Comparison of ENCODE assay signal across 11 mouse cellular contexts in the genomic region with DNA sequence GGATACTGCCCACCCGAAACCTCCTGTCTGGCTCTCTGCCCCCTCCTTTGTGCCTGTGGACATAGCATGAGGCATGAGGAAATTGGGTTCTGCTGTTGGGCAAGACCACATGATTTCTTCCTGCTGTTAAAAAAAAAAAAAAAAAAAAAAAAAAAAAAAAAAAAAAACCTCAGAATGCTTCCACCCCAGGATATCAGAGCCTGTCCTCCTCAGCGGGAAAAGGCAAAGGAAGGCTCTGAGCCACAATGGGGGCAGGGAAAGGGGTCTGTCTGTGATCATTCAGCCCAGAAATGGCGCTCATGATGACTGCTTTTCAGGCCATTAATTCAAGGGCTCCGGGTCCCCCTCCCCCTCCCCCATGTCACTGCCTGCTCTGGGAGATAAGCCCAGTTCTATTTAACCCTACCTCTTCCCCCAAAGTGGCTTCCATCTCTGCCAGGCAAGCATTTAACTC. TPM values are rescaled to one million over a fixed set of nuclear protein-coding genes. Genes with fewer than 3 reads are reported as not detected.
A peak's percentile ranks its signal among the peaks of the same experiment; 100 is the strongest.
DNase-seq lines count a peak whose midpoint lies in the region; ATAC-seq and TF ChIP-seq lines count a peak whose summit lies in the region.
"Had no signal": no experiment of that assay in that cellular context is flagged by ENCODE, and none has a peak within 500 bp of the region (broad histone marks: within the 10 kb centered on the region; RNA-seq: fewer than 3 reads in every experiment).

No protein-coding gene starts in this region.

- H3K36me3 ChIP-seq in lung, postnatal 0 days (ENCODE audit: insufficient read depth, low read length): no peaks in the 10 kb centered on the region
- H3K36me3 ChIP-seq in forebrain, embryonic 12.5 days (replicated peaks): no peaks in the 10 kb centered on the region
- no peaks in the 10 kb centered on the region for H3K36me3 ChIP-seq in liver, embryonic 11.5 days (ENCODE audit: control insufficient read depth, insufficient read depth, low read length)
- no peaks in the 10 kb centered on the region for H3K36me3 ChIP-seq in neural tube, embryonic 14.5 days (ENCODE audit: control insufficient read depth, insufficient read depth, low read length)

- no peak overlapping the region for H3K4me2 ChIP-seq in lung, postnatal 0 days (replicated peaks; ENCODE audit: low read depth, low read length)
- peak overlapping the region; percentile 52 for H3K4me2 ChIP-seq in forebrain, embryonic 12.5 days
- peak overlapping the region; percentile 21 for H3K4me2 ChIP-seq in liver, embryonic 11.5 days
- H3K4me2 ChIP-seq in neural tube, embryonic 14.5 days (ENCODE audit: low read depth, low read length): peak overlapping the region; percentile 51

- peak; percentile 57 for DNase-seq in lung, postnatal 0 days (ENCODE audit: low spot score)
- no peak for DNase-seq in lung, adult 2 months
- DNase-seq in liver, embryonic 11.5 days (ENCODE audit: low spot score): no peak
- DNase-seq in thymus, postnatal 36 days: no peak
- DNase-seq in adrenal gland, adult 18-20 months (ENCODE audit: low spot score in 2 of 2): no peak
- DNase-seq in layer of hippocampus, adult 9-10 months (ENCODE audit: low spot score): no peak
- DNase-seq: thymus, postnatal 14 days had no signal

- H3K4me1 ChIP-seq in lung, postnatal 0 days (ENCODE audit: insufficient read depth, low read depth, low read length): no peaks in the 10 kb centered on the region
- H3K4me1 ChIP-seq in lung, adult 2 months (ENCODE audit: control insufficient read depth, insufficient read depth, low read length): no peaks in the 10 kb centered on the region
- H3K4me1 ChIP-seq in forebrain, embryonic 12.5 days: peaks cover 40% of the 10 kb centered on the region
- H3K4me1 ChIP-seq in liver, embryonic 11.5 days (replicated peaks; ENCODE audit: control insufficient read depth, insufficient read depth, low read length): peaks cover 15% of the 10 kb centered on the region
- H3K4me1 ChIP-seq in neural tube, embryonic 14.5 days (ENCODE audit: control insufficient read depth, insufficient read depth, low read length): peaks cover 9% of the 10 kb centered on the region

- no peak for TF ChIP-seq EP300 in lung, postnatal 0 days (IDR thresholded peaks at IDR 0.05)

- 12% methylated on average over 4 of the region's 4 CpGs for WGBS in lung, postnatal 0 days
- 9% methylated on average over 4 of the region's 4 CpGs for WGBS in lung, adult 2 months
- WGBS in forebrain, embryonic 12.5 days: 5% methylated on average over 4 of the region's 4 CpGs
- 10% methylated on average over 4 of the region's 4 CpGs for WGBS in liver, embryonic 11.5 days
- 8% methylated on average over 4 of the region's 4 CpGs for WGBS in neural tube, embryonic 14.5 days

- H3K9me3 ChIP-seq in lung, postnatal 0 days (ENCODE audit: low read length): no peaks in the 10 kb centered on the region
- no peaks in the 10 kb centered on the region for H3K9me3 ChIP-seq in forebrain, embryonic 12.5 days
- no peaks in the 10 kb centered on the region for H3K9me3 ChIP-seq in liver, embryonic 11.5 days (ENCODE audit: control insufficient read depth, low read length)
- H3K9me3 ChIP-seq in neural tube, embryonic 14.5 days (ENCODE audit: control insufficient read depth, low read length): no peaks in the 10 kb centered on the region

- TF ChIP-seq CTCF in lung, postnatal 0 days (IDR thresholded peaks at IDR 0.05): no peak
- no peak for TF ChIP-seq CTCF in lung, adult 2 months (IDR thresholded peaks at IDR 0.05; ENCODE audit: insufficient read depth, low read length)

- no peak overlapping the region for H3K9ac ChIP-seq in lung, postnatal 0 days (replicated peaks; ENCODE audit: low read depth)
- H3K9ac ChIP-seq in forebrain, embryonic 12.5 days: peak overlapping the region; percentile 74; the same call in 1 of the 2 replicates
- H3K9ac ChIP-seq in liver, embryonic 11.5 days (ENCODE audit: low read depth, low read length): no peak overlapping the region
- H3K9ac ChIP-seq in neural tube, embryonic 14.5 days (replicated peaks; ENCODE audit: low read depth, low read length): peak overlapping the region; percentile 72

- ATAC-seq in lung, postnatal 0 days: no peak
- ATAC-seq in forebrain, embryonic 12.5 days (ENCODE audit: low FRiP score): 0 out of 2 replicates have a peak, but pooled peaks have one; percentile 17
- no peak for ATAC-seq in liver, embryonic 11.5 days (replicated peaks; ENCODE audit: low FRiP score)
- 0 out of 2 replicates have a peak, but pooled peaks have one; percentile 21 for ATAC-seq in neural tube, embryonic 14.5 days (ENCODE audit: low read depth)

- H3K27ac ChIP-seq in lung, postnatal 0 days (ENCODE audit: low read length): no peak overlapping the region
- H3K27ac ChIP-seq in forebrain, embryonic 12.5 days: peak overlapping the region; percentile 91
- no peak overlapping the region for H3K27ac ChIP-seq in liver, embryonic 11.5 days (ENCODE audit: low read depth, low read length)
- peak overlapping the region; percentile 81 for H3K27ac ChIP-seq in neural tube, embryonic 14.5 days (ENCODE audit: low read depth, low read length)

- H3K4me3 ChIP-seq in lung, postnatal 0 days (ENCODE audit: low read depth, low read length): no peak overlapping the region
- no peak overlapping the region for H3K4me3 ChIP-seq in lung, adult 2 months (replicated peaks; ENCODE audit: extremely low read depth, low read depth, low read length)
- peak overlapping the region; percentile 51 for H3K4me3 ChIP-seq in forebrain, embryonic 12.5 days (replicated peaks)
- no peak overlapping the region for H3K4me3 ChIP-seq in liver, embryonic 11.5 days (ENCODE audit: low read depth, low read length)
- H3K4me3 ChIP-seq in neural tube, embryonic 14.5 days (ENCODE audit: low read depth, low read length): peak overlapping the region; percentile 44
- H3K4me3 ChIP-seq: erythroblast, embryonic 14.5 days had no signal

- H3K27me3 ChIP-seq in lung, postnatal 0 days (replicated peaks; ENCODE audit: insufficient read depth, low read length): peaks cover 33% of the 10 kb centered on the region
- H3K27me3 ChIP-seq in forebrain, embryonic 12.5 days: peaks cover 84% of the 10 kb centered on the region
- peaks cover 63% of the 10 kb centered on the region for H3K27me3 ChIP-seq in liver, embryonic 11.5 days (replicated peaks; ENCODE audit: control insufficient read depth, insufficient read depth, low read length)
- H3K27me3 ChIP-seq in neural tube, embryonic 14.5 days (ENCODE audit: control insufficient read depth, insufficient read depth, low read length): peaks cover 20% of the 10 kb centered on the region

- TF ChIP-seq POLR2A in lung, adult 2 months (IDR thresholded peaks at IDR 0.05; ENCODE audit: borderline replicate concordance, extremely low read depth, low read depth, low read length): no peak

RNA-seq across cellular contexts. Expression of a gene that starts 4.0 kb away (rescaled TPM):
- polyA plus RNA-seq in lung, postnatal 0 days (2015; fragmentation: Nextera tagmentation; extraction: Ambion mirVana): not detected in 2 replicates
- polyA plus RNA-seq in lung, adult 2 months (2012; rRNA removed): not detected in 2 replicates
- 3.8 and 4.3 TPM in 2 replicates for polyA plus RNA-seq in forebrain, embryonic 12.5 days (2016; fragmentation: Nextera tagmentation; extraction: Ambion mirVana)
- 0.05 and 0.06 TPM in 2 replicates for polyA plus RNA-seq in liver, embryonic 11.5 days (2014; fragmentation: Nextera tagmentation; extraction: Ambion mirVana)
- 9.2 and 10.7 TPM in 2 replicates for polyA plus RNA-seq in neural tube, embryonic 14.5 days (2014; fragmentation: Nextera tagmentation; extraction: Ambion mirVana)
- not detected for total RNA-seq in adrenal gland, adult 18-20 months (2021)
- polyA plus RNA-seq: erythroblast, embryonic 14.5 days; heart, embryonic 16.5 days had no signal

RNA-seq across cellular contexts. Expression of a gene that starts 18.1 kb away (rescaled TPM):
- polyA plus RNA-seq in lung, postnatal 0 days (2015; fragmentation: Nextera tagmentation; extraction: Ambion mirVana): 6.4 and 6.6 TPM in 2 replicates
- 8.1 and 9.0 TPM in 2 replicates for polyA plus RNA-seq in lung, adult 2 months (2012; rRNA removed)
- 20.3 and 22.6 TPM in 2 replicates for polyA plus RNA-seq in forebrain, embryonic 12.5 days (2016; fragmentation: Nextera tagmentation; extraction: Ambion mirVana)
- polyA plus RNA-seq in liver, embryonic 11.5 days (2014; fragmentation: Nextera tagmentation; extraction: Ambion mirVana): 14.2 and 15.8 TPM in 2 replicates
- polyA plus RNA-seq in neural tube, embryonic 14.5 days (2014; fragmentation: Nextera tagmentation; extraction: Ambion mirVana): 12.9 TPM in 2 replicates
- 10 to 100 TPM; 11.9 to 12.8 TPM for total RNA-seq in adrenal gland, adult 18-20 months (2021)

RNA-seq across cellular contexts. Expression of a gene that starts 58.7 kb away (rescaled TPM):
- 30.6 and 48.6 TPM in 2 replicates for polyA plus RNA-seq in lung, postnatal 0 days (2015; fragmentation: Nextera tagmentation; extraction: Ambion mirVana)
- polyA plus RNA-seq in lung, adult 2 months (2012; rRNA removed): 31.6 and 43.5 TPM in 2 replicates
- 2.9 and 3.2 TPM in 2 replicates for polyA plus RNA-seq in forebrain, embryonic 12.5 days (2016; fragmentation: Nextera tagmentation; extraction: Ambion mirVana)
- polyA plus RNA-seq in liver, embryonic 11.5 days (2014; fragmentation: Nextera tagmentation; extraction: Ambion mirVana): 4.4 and 5.2 TPM in 2 replicates
- polyA plus RNA-seq in neural tube, embryonic 14.5 days (2014; fragmentation: Nextera tagmentation; extraction: Ambion mirVana): 18.2 and 28.1 TPM in 2 replicates
- total RNA-seq in adrenal gland, adult 18-20 months (2021): 10 to 100 TPM in 1 of 2 experiments, 1 to 10 TPM in 1; 6.9 to 11.5 TPM

Comparison
In these comparisons a context has a peak if more than half of its experiments do, and no peak if none do; other contexts are left out.
1. ATAC-seq: peak in forebrain, embryonic 12.5 days (single experiment) and neural tube, embryonic 14.5 days (single experiment); none in lung, postnatal 0 days (single experiment) and liver, embryonic 11.5 days (single experiment).
2. H3K27ac ChIP-seq: peak in forebrain, embryonic 12.5 days (single experiment) and neural tube, embryonic 14.5 days (single experiment); none in lung, postnatal 0 days (single experiment) and liver, embryonic 11.5 days (single experiment).
3. H3K4me3 ChIP-seq: peak in forebrain, embryonic 12.5 days (single experiment) and neural tube, embryonic 14.5 days (single experiment); none in lung, postnatal 0 days (single experiment), lung, adult 2 months (single experiment) and liver, embryonic 11.5 days (single experiment).
4. H3K9ac ChIP-seq: peak in forebrain, embryonic 12.5 days (single experiment) and neural tube, embryonic 14.5 days (single experiment); none in lung, postnatal 0 days (single experiment) and liver, embryonic 11.5 days (single experiment).